Mouse (Mus musculus) cerebellum, adult 8-10 months (tissue): ENCODE results near the gene Nenf.

Experiments used
- DNase-seq: peaks from one replicate; pipeline ENCODE4 v3.0.0; 2022

Nenf gene

DNA sequence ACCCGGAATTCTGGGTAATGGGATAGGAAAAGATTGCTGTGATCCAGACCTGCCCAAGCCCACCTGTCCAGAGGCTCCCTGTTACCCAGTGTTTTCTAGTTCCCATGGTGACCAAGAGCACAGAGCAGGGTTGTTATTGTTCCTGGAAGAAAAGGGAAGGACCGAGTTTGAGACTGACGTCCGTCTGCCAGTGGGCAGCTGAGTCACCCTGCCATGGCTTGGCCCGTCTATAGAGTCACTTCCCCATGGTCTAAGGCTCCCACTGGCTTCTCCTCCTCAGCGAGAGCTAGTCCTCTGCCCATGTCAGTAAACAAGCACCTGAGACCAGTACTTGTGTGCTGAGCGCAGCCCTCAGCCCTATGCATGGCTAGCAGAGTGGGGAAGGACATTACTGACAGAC lies 36.8 kb downstream of the Nenf start:
- no peak for DNase-seq

DNA sequence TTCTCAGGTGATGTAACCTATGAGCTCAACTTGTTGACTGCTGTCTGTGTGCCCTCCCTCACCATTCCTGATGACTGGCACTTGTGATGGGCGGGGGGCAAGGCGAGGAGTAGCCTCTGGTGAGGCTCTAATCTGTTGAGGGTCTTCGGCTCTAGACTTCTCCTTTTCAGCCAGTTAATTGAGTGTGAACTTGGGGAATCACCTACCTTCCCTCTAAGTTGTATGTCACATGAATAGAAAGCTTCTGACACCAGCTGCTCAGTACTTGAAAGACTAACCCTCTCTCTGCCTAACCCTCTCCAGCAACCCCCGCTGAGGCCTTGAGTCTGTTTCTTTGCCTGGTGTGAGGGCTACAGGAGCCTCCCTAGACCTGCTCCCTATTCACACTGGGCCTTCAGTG lies 39.7 kb downstream of the Nenf start:
- no peak for DNase-seq

DNA sequence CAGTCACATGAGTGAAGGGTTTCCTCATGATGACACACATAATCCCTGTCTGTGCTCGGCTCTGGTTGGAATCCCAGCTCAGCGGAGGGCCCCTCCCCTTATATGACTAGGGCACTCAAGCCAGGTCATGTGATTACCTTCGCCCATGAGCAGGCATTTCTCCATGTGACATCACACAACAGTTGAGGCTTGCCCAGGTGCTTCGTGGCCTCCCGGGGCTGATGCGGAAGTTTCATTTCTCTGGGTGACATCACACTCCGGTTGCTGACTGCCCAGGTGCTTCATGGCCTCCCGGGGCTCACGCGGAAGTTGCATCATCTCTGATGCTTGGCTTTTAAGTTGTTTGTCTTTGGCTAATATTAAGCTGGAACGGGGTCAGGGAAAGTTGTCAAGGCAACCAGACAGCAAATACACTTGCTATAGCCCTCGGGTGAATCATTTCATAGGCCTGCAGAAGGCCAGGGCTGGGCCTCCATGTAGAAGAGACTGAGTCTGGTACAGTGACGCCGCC lies 40.4 kb downstream of the Nenf start:
- no peak for DNase-seq

DNA sequence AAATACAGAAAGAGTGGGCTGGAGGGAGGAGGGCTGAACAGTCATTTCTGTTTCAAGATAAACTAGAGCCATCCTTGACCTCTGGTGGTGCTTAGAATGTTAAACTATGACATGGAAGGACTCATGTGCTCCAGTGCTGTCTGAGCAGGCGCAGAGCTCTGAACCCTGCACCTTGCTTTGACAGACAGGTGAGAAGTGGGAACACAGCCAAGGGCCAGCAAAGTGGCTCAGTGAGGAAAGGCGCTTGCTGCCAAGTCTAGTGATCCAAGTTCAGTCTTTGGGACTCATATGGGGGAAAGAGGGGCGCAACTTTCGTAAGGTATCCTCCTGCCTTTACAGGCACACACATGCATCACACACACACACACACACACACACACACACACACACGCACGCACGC lies 41.8 kb downstream of the Nenf start:
- DNase-seq, result no peak

DNA sequence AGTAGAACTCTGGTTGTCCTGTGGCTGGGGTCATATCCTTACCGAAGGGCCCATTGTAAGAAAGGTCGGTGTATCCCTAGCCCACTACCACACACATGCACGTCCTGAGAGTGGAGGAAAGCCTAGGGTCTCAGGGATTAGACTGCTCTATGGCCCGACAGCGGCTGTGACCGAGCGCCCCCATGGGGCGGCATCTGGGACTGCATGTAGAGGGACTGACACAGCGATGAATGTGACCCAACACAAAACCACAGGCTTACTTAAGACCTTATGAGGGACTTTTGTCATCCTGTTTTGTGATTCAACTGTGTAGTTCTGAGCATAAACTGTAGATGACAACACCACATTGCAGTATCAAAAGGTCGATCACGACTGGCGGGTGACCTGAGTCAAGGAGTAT lies 42.5 kb downstream of the Nenf start:
- peak; percentile 53 for DNase-seq

DNA sequence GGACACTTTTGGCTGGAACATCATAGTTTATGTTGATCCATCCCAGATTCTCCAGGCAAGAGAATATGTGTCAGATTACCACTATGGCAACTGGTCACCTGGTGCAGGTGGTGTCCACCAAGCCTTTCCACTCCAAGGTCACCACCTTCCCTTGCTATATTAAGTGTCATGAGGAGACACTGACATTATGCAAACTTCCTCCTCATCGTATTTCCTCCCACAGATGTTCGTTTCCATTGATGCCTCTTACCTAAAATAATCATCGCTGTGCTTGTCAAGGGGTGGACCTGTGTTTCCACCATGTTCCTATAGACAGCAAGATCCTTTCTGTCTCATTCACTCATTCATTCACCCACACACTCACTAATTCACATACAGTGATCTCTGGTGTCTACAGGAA lies 45.3 kb downstream of the Nenf start:
- DNase-seq, result no peak

DNA sequence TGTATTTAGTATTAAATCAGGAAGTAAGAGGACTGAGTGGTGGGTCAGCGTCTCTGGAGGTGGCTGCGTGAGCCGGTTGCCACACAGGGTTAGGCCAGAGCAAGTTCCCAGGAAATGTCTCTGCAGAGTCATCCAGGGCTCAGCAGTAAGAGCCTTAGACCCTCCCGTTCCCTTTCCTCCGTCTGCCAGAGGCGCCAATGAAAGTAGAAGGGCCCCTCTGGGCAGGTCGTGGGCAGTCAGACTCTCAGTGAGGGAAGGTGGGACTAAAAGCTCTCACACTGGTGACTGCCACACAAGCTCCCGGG lies 48.4 kb downstream of the Nenf start:
- no peak for DNase-seq

DNA sequence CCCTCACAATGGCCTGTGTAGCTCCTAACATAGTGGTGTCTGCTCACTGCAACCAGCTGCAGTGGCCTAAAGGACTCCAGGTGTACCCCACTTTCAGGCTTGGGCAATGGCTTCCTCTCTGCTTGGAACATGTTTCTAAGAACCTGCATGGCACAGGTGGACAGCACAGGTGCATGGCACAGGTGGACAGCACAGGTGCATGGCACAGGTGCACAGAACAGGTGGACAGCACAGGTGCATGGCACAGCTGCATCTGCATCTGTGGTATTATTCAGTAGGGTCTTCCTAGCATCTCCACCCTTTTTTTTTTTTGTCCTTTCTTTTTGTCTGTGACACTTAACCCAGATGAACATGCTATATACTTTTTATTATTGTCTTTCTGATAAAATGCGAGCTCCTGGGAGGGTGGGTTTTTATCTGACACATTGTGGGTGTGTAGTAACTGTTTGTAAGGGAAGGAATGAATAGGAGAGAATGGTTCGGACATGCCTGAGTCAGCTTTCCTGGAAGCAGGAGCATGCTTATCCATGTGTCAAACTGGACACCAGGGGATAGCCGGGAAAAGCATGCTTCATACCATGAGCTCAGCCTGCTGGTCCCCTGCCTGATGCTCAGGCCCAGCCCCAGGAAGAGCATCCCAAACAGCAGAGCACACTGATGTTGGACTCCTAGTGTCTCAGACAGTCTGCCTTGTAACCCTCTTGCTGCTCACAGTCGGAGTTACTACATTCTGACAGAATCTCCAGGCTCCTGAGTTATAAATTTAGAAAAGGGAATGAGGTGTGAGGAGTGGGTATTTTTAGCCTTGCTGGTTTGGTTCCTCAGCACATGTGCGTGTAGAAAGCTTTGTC lies 49.0 kb downstream of the Nenf start:
- DNase-seq, result no peak

DNA sequence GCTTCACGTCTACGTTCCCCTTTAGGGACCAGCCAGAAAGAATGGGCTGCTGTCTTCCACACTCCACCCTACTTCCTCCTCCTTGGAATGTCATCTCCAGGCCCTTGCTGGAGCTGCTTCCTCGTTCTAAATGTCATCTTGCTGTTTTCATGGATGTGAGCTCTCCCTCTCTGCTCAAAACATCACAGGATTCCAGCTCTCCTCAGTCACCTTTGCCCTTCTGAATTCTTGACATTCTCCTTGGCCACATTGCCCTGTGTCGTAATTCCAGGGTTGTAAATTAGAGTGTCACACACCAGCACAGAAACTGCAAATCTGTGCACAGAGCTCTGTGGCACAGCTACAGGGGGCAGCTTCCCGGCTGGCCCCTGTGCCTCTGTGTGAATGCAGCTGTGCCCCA lies 50.1 kb downstream of the Nenf start:
- DNase-seq, result no peak

DNA sequence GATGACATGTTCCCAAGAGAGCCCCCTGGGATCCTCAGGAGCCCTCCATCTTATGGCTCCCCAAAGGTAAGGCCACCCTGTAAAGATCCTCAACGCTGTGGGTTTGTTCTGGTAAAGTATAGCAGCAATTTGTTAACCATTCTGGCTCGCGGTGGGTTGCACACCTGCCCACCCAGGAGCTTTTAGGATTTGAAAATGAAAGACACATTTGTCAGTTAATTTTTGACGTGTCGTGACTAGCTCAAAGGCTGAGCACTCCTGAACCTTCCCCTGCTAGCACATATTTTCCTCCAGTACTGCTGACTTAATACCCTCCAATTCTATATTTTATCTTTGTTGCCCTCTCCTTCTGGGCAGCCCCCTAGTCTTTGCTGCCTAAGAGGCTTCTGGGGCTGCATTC lies 50.8 kb downstream of the Nenf start:
- DNase-seq, result no peak

DNA sequence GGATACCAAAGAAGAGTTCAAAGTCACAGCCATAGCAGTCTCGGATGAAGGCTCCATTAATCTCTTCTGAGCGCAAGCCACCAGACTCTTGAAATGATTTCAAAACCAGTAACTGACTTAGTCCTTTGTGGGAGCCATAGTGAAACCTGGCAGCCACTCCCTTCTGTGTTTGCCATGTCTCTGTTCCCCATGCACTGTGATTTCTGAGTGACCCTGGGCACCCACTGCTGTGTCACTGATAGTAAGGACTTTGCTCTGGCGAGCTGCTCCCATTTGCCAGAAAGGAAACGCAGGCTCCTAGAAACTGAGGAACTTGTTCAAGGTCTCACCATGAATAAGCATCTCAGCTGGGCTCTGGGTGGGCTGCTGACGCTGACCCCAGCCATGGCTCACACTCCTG lies 54.5 kb downstream of the Nenf start:
- no peak for DNase-seq

DNA sequence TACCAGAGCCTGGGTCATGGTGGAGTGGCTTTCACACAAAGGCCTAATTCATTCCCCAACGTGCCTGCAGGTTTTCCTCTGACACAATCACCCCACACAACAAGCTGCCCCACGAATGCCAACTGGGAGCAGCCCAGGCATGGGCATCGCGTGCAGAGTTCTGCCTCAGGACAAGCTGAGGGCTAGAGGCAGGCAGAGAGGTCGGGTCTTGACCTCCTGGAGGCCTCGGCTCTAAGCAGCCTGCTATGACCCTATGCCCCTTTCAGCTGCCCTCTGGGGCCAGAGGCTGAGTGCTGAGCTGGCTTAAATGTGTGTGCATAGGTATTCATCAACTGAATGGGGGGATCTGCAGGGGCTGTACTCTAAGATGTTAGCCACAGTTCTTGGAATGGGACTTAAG lies 56.1 kb downstream of the Nenf start:
- DNase-seq, result no peak

DNA sequence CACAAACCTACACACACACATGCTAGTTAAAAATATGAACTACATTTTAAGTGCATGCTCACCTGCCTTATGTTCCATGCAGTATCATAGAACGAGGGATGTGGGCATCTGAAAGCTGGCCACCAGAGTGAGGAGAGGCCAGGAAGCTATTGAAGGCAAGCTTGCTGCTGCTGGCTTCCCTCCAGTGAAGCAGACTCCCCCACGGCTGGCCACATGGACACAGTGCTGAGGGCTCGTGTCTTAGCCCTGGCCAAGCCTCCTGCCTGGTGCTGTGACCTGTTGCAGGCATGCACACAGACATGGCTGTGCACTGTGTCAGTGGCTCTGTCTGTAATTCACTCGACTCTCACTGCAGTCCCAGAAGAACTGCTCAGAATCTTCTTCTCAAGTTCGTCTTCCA lies 58.3 kb downstream of the Nenf start:
- DNase-seq, result no peak

DNA sequence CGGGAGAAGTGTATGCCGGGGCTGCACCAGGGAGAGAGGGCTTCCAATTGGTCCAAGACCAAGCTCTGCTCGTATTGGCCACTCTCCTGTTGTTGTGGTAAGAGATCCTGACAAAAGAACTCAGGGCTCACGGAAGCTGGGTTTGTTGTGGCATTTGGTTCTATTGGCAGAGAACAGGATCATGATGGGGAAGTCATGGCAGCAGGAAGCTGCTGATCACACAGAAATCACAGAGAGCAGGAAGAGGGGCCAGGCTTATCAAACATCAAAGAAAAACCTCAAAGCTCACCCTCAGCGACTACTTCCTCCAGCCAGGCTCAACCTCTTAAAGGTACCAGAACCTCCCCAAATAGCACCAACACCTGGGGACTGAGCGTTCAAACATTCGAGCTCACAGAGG lies 58.9 kb downstream of the Nenf start:
- DNase-seq, result no peak

DNA sequence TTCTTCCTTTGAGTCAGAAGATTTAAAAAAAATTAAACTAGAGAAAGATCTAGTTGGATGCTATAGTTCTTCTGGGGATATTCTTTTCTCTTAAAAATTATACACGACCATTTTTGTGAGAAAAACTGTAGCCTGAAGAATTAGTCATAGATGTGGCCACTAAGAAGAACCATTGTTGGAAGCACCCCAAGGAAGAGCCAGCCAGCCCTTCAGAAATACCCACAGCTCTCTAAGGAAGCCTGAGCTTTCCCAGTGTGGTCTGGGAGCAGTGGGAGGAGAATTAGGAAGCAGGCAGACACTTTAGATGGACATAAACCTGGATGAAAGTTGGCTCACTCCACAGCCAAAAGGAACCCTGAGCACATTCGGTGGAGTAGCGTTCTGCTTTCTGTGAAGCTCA lies 59.5 kb downstream of the Nenf start:
- DNase-seq, result no peak

DNA sequence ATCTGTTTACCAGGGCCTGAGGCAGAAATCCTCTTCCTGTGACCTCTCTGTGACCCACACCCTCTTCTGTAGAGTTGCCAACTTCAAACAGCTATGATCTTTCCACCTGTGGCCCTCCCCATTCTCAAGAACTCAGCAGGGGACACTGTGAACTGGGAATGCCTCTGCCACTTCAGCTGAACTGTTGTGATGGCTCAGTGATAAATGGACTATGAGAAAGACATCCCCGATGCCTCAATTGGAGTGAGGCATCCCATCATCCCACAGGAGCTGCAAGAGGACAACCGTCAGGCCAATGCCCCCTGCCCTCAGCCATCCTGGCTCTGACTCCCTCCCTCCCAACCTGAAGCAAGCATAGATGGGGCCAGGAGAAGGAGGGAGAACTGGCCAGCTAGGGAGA lies 60.0 kb downstream of the Nenf start:
- DNase-seq, result no peak

DNA sequence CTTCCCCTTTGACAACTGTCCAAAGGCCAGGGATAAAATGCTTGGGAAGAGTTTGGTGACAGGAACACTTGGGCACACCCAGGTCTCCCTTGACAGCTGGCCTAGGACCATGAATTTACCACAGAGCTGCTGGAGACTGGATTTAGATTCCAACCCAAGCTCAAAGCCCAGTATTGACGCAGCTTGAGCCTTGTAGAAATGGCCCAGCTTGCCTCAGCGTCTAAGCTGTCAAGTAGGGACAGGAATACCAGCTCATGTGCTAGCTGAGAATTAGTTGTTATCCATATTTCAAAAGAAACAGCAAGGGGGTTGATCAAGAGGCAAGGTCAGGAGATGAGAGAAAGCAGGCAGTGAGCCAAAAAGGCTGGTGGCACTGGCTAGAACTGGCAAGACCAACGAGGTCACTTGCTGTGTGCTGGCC lies 60.6 kb downstream of the Nenf start:
- DNase-seq, result no peak
